Mouse (Mus musculus) hematopoietic stem cell, adult 5-6 weeks (primary cell): ENCODE measurements at regions not wholly inside any gene's neighbourhood (a gene's known extent, or its start where the extent isn't known, plus 50 kb on each side); places are given as distances from the start of the nearest gene placed in this dataset.

Source experiments
- ATAC-seq, 2 experiments: fragments of 125-278 bp in 1 of 2; replicated peaks in 1 of 2; 2 replicates each; pipeline ENCODE4 v1.8.0; 2016 to 2017; ENCODE audit warnings: inconsistent platforms in 2 of 2, mild to moderate bottlenecking in 2 of 2, moderate number of reproducible peaks in 2 of 2, low read depth in 1 of 2, moderate TSS enrichment in 1 of 2; ENCODE audit not compliant: low FRiP score in 2 of 2, poor library complexity in 2 of 2, severe bottlenecking in 2 of 2, insufficient read depth in 1 of 2, low TSS enrichment in 1 of 2

GRCm38 (mm10) chr16:95897843-95898242 is 92.9 kb downstream of the Psmg1 start:
- ATAC-seq = no peak

- ATAC-seq = no peak
These were observed 94.6 kb downstream of the Psmg1 start for GRCm38 (mm10) chr16:95896126-95896525.

GRCm38 (mm10) chr16:95893534-95894290 is 97.0 kb downstream of the Psmg1 start:
- ATAC-seq = peak; percentile 85 to 88; a peak in 3 of 4 replicates

- ATAC-seq = no peak
These were observed 98.4 kb downstream of the Psmg1 start for GRCm38 (mm10) chr16:95892356-95892755.

GRCm38 (mm10) chr16:95886131-95886530 is 104.6 kb downstream of the Psmg1 start:
- ATAC-seq = no peak

GRCm38 (mm10) chr16:95873297-95873696 is 117.5 kb downstream of the Psmg1 start:
- ATAC-seq = no peak

GRCm38 (mm10) chr16:95872436-95872835 is 118.3 kb downstream of the Psmg1 start:
- no peak; a peak in 1 of 4 replicates for ATAC-seq

- no peak for ATAC-seq
These were observed 120.5 kb downstream of the Psmg1 start for GRCm38 (mm10) chr16:95870291-95870690.

GRCm38 (mm10) chr16:95869501-95869900 is 121.3 kb downstream of the Psmg1 start:
- ATAC-seq = no peak

- no peak for ATAC-seq
These were observed 121.9 kb downstream of the Psmg1 start for GRCm38 (mm10) chr16:95868896-95869295.

- no peak for ATAC-seq
These were observed 123.2 kb downstream of the Psmg1 start for GRCm38 (mm10) chr16:95867516-95867915.

GRCm38 (mm10) chr16:95866866-95867420 is 123.8 kb downstream of the Psmg1 start:
- ATAC-seq = no peak

GRCm38 (mm10) chr16:95865603-95866002 is 125.2 kb downstream of the Psmg1 start:
- no peak for ATAC-seq

GRCm38 (mm10) chr16:95864646-95865045 is 126.1 kb downstream of the Psmg1 start:
- ATAC-seq = no peak

GRCm38 (mm10) chr16:95864106-95864505 is 126.7 kb downstream of the Psmg1 start:
- ATAC-seq = no peak

GRCm38 (mm10) chr16:95863565-95863964 is 127.2 kb downstream of the Psmg1 start:
- no peak for ATAC-seq

GRCm38 (mm10) chr16:95862621-95863020 is 128.1 kb downstream of the Psmg1 start:
- peak; percentile 66 to 75 for ATAC-seq

GRCm38 (mm10) chr16:95861231-95861690 is 129.5 kb downstream of the Psmg1 start:
- peak; percentile 40 to 57; a peak in 3 of 4 replicates for ATAC-seq

GRCm38 (mm10) chr16:95860810-95861209 is 129.9 kb downstream of the Psmg1 start:
- ATAC-seq = peak in 1 of 2 experiments; percentile 5; a peak in 2 of 4 replicates
